Mouse (Mus musculus): ENCODE data around the gene Akap10. TPM values are rescaled to one million over a fixed set of nuclear protein-coding genes. Genes with fewer than 3 reads are reported as not detected.
A peak's percentile ranks its signal among the peaks of the same experiment; 100 is the strongest.

Akap10 gene
- polyA plus RNA-seq, 2 experiments: 15.8 to 16.9 TPM

- H3K9ac ChIP-seq (ENCODE audit: low read depth, low read length, severe bottlenecking): peak overlapping the region; percentile 91
- H3K4me2 ChIP-seq (replicated peaks; ENCODE audit: low read depth, low read length, severe bottlenecking): peak overlapping the region; percentile 61
- peak overlapping the region; percentile 89 for H3K27ac ChIP-seq (replicated peaks; ENCODE audit: low read depth, low read length)
- no peaks in the 10 kb centered on the region for H3K27me3 ChIP-seq (ENCODE audit: control insufficient read depth, insufficient read depth, low read length)
- H3K4me1 ChIP-seq (ENCODE audit: control insufficient read depth, insufficient read depth, low read length): peaks cover 6% of the 10 kb centered on the region
- 21% methylated on average over 11 of the region's 11 CpGs for WGBS
- TF ChIP-seq POLR2A (IDR thresholded peaks at IDR 0.05; ENCODE audit: borderline replicate concordance, extremely low read depth, insufficient read depth, insufficient read length): no peak
- ATAC-seq (ENCODE audit: low FRiP score, low read depth) (no peak), DNase-seq (ENCODE audit: low spot score) (no peak)
- no peaks in the 10 kb centered on the region; the same call in 1 of the 2 replicates for H3K36me3 ChIP-seq (ENCODE audit: control insufficient read depth, insufficient read depth, low read length)
- H3K4me3 ChIP-seq (replicated peaks; ENCODE audit: low read length): peak overlapping the region; percentile 87
- H3K9me3 ChIP-seq (ENCODE audit: control insufficient read depth, low read length): no peaks in the 10 kb centered on the region
These were observed 861 bp upstream of the Akap10 start for GRCm38 (mm10) chr11:61930640-61931586.

- no peaks in the 10 kb centered on the region; the same call in 1 of the 2 replicates for H3K36me3 ChIP-seq (ENCODE audit: control insufficient read depth, insufficient read depth, low read length)
- no peak for TF ChIP-seq POLR2A (IDR thresholded peaks at IDR 0.05; ENCODE audit: borderline replicate concordance, extremely low read depth, insufficient read depth, insufficient read length)
- DNase-seq (ENCODE audit: low spot score): peak; percentile 4
- H3K4me3 ChIP-seq (replicated peaks; ENCODE audit: low read length): peak overlapping the region; percentile 87
- H3K9me3 ChIP-seq (ENCODE audit: control insufficient read depth, low read length): no peaks in the 10 kb centered on the region
- H3K9ac ChIP-seq (ENCODE audit: low read depth, low read length, severe bottlenecking): peak overlapping the region; percentile 91
- peak; percentile 69 for ATAC-seq (ENCODE audit: low FRiP score, low read depth)
- peak overlapping the region; percentile 89 for H3K27ac ChIP-seq (replicated peaks; ENCODE audit: low read depth, low read length)
- H3K4me2 ChIP-seq (replicated peaks; ENCODE audit: low read depth, low read length, severe bottlenecking): peak overlapping the region; percentile 61
- WGBS: 1% methylated on average over 45 of the region's 47 CpGs
- peaks cover 6% of the 10 kb centered on the region for H3K4me1 ChIP-seq (ENCODE audit: control insufficient read depth, insufficient read depth, low read length)
- H3K27me3 ChIP-seq (ENCODE audit: control insufficient read depth, insufficient read depth, low read length): no peaks in the 10 kb centered on the region
These were observed 542 bp downstream of the Akap10 start for GRCm38 (mm10) chr11:61929323-61930097.

GRCm38 (mm10) chr11:61923309-61923708, 6.7 kb downstream of the Akap10 start:
- WGBS: 92% methylated on average over 1 of the region's 1 CpGs
- DNase-seq (ENCODE audit: low spot score): no peak
- Histone ChIP-seq H3K4me3 (replicated peaks; ENCODE audit: low read length) (no peak overlapping the region), H3K27ac (replicated peaks; ENCODE audit: low read depth, low read length) (no peak overlapping the region), H3K36me3 (ENCODE audit: control insufficient read depth, insufficient read depth, low read length) (peaks cover 20% of the 10 kb centered on the region; the same call in 1 of the 2 replicates), H3K4me2 (replicated peaks; ENCODE audit: low read depth, low read length, severe bottlenecking) (no peak overlapping the region), H3K4me1 (ENCODE audit: control insufficient read depth, insufficient read depth, low read length) (no peaks in the 10 kb centered on the region), H3K9me3 (ENCODE audit: control insufficient read depth, low read length) (no peaks in the 10 kb centered on the region), H3K27me3 (ENCODE audit: control insufficient read depth, insufficient read depth, low read length) (no peaks in the 10 kb centered on the region), H3K9ac (ENCODE audit: low read depth, low read length, severe bottlenecking) (no peak overlapping the region)
- no peak for ATAC-seq (ENCODE audit: low FRiP score, low read depth)
- TF ChIP-seq POLR2A (IDR thresholded peaks at IDR 0.05; ENCODE audit: borderline replicate concordance, extremely low read depth, insufficient read depth, insufficient read length): no peak

GRCm38 (mm10) chr11:61919702-61920101, 10.3 kb downstream of the Akap10 start:
- ATAC-seq (ENCODE audit: low FRiP score, low read depth): no peak
- Histone ChIP-seq H3K9me3 (ENCODE audit: control insufficient read depth, low read length) (no peaks in the 10 kb centered on the region), H3K27me3 (ENCODE audit: control insufficient read depth, insufficient read depth, low read length) (no peaks in the 10 kb centered on the region), H3K4me2 (replicated peaks; ENCODE audit: low read depth, low read length, severe bottlenecking) (no peak overlapping the region), H3K27ac (replicated peaks; ENCODE audit: low read depth, low read length) (no peak overlapping the region), H3K4me1 (ENCODE audit: control insufficient read depth, insufficient read depth, low read length) (no peaks in the 10 kb centered on the region), H3K9ac (ENCODE audit: low read depth, low read length, severe bottlenecking) (no peak overlapping the region), H3K4me3 (replicated peaks; ENCODE audit: low read length) (no peak overlapping the region), H3K36me3 (ENCODE audit: control insufficient read depth, insufficient read depth, low read length) (peaks cover 40% of the 10 kb centered on the region)
- no peak for DNase-seq (ENCODE audit: low spot score)
- WGBS: 90% methylated on average over 3 of the region's 3 CpGs
- no peak for TF ChIP-seq POLR2A (IDR thresholded peaks at IDR 0.05; ENCODE audit: borderline replicate concordance, extremely low read depth, insufficient read depth, insufficient read length)

- no peak overlapping the region for H3K27ac ChIP-seq (replicated peaks; ENCODE audit: low read depth, low read length)
- DNase-seq (ENCODE audit: low spot score) (no peak), ATAC-seq (ENCODE audit: low FRiP score, low read depth) (no peak)
- H3K4me2 ChIP-seq (replicated peaks; ENCODE audit: low read depth, low read length, severe bottlenecking): no peak overlapping the region
- no peaks in the 10 kb centered on the region for H3K9me3 ChIP-seq (ENCODE audit: control insufficient read depth, low read length)
- no peak overlapping the region for H3K9ac ChIP-seq (ENCODE audit: low read depth, low read length, severe bottlenecking)
- no peak overlapping the region for H3K4me3 ChIP-seq (replicated peaks; ENCODE audit: low read length)
- peaks cover 59% of the 10 kb centered on the region for H3K36me3 ChIP-seq (ENCODE audit: control insufficient read depth, insufficient read depth, low read length)
- no peaks in the 10 kb centered on the region for H3K4me1 ChIP-seq (ENCODE audit: control insufficient read depth, insufficient read depth, low read length)
- H3K27me3 ChIP-seq (ENCODE audit: control insufficient read depth, insufficient read depth, low read length): no peaks in the 10 kb centered on the region
- TF ChIP-seq POLR2A (IDR thresholded peaks at IDR 0.05; ENCODE audit: borderline replicate concordance, extremely low read depth, insufficient read depth, insufficient read length): no peak
These were observed 21.7 kb downstream of the Akap10 start for GRCm38 (mm10) chr11:61908315-61908714.

All from limb, embryonic 14.5 days (tissue).